Mouse (Mus musculus) splenic B cell, adult 2 months (primary cell): Measurements from ENCODE around the gene Phtf1.

Experiments
- DNase-seq: peaks from one replicate; pipeline ENCODE4 v3.0.0-alpha.2; 2011; ENCODE audit warnings: low read depth, low spot score
- H3K27me3 ChIP-seq: 2 replicates; pipeline ENCODE4 v1.6.1; 2012; ENCODE audit warnings: mild to moderate bottlenecking, low read length, moderate library complexity, mixed read lengths; ENCODE audit not compliant: control insufficient read depth, poor library complexity, insufficient read depth, severe bottlenecking
- H3K36me3 ChIP-seq: 2 replicates; pipeline ENCODE4 v1.6.1; 2012; ENCODE audit warnings: mild to moderate bottlenecking, low read length, moderate library complexity, mixed read lengths; ENCODE audit not compliant: control insufficient read depth, poor library complexity, insufficient read depth, severe bottlenecking

Gene Phtf1

DNA sequence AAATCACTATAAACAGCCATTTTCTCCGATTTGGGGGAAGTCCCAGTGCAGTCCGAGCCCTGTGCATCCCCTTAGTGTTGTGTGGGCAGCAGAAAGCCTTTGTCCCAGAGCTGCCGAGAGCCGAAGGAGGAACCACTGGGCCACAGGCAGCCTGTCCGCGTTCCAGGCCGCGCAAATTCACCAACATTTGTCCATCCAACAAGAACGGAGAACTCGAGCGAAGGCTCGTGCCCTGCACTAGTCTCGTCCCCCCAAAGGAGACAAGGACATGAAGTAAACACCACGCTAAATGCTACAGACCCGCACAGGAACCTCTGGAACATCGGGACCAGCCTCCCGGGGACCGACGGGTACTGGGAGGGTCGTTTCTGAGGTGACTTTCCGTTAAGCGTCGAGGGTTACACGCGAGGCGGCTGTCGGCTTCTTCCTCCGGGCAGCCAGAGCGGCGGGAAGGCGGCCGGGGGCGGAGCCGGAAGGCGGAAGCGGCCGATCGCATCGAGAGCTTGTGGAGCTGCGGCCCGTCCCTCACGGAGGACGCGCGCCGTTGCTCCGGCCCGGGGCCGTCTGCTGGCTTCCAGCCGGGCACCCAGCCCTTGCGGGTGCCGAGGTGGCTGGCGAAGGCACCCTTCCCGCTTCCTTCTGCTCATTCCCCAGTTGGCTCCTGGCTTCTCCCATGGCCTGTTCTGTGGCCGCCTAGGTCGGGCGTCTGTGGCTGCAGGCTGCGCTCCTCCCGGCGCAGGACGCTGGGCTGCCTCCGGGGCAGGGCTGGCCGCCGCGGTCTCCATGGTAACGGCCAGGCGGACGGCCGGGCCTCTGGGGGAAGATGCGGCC lies at the start of gene Phtf1:
Gene Phtf1, plus strand, starts transcription at position 250 of the 831 bp plus-strand sequence.
- DNase-seq, result peak; percentile 80
- peaks cover 2% of the 10 kb centered on the region; the same call in 1 of the 2 replicates for H3K36me3 ChIP-seq
- H3K27me3 ChIP-seq, result no peaks in the 10 kb centered on the region

DNA sequence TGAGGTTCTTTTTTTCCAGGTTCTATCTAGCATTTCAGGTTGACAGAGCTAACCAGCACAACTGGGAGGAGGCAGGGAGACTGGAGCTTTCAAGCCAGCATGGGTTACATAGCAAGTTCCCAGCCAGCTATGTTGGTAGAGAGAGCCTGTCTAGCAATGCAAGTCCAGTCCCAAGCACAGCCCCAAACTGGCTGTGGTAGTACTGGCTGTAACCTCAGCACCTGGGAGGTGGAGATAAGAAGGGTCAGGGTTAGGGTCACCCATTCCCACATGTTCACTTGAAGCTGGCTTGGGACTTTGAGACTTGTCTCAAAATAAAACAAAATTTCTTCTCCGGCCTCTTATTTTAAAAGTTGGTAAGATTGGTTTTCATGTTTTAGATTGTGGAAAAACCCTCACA lies 47.8 kb upstream of the Phtf1 start:
- no peaks in the 10 kb centered on the region for H3K27me3 ChIP-seq
- 0 out of 2 replicates have a peak, but pooled peaks cover 1% of the 10 kb centered on the region for H3K36me3 ChIP-seq
- DNase-seq, result no peak

DNA sequence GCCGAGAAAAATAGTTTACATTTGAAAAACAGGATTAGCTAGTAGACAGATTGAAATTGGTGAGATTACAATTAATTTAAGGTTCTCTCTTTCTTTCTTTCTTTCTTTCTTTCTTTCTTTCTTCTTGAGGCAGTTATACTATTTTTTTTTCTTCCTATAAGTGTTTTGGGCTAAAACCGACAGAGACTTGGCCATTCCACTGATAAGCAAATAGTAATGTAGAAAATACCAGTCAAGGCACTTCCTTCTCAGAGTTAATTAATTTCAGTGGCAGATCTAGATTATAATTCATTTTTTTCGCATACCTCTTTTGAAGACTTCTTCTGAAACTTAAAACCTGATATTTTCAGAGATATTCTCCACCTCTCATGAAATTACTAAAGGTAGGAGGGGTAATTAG lies 42.6 kb upstream of the Phtf1 start:
- no peak for DNase-seq
- peaks cover 2% of the 10 kb centered on the region; the same call in 1 of the 2 replicates for H3K36me3 ChIP-seq
- no peaks in the 10 kb centered on the region for H3K27me3 ChIP-seq

DNA sequence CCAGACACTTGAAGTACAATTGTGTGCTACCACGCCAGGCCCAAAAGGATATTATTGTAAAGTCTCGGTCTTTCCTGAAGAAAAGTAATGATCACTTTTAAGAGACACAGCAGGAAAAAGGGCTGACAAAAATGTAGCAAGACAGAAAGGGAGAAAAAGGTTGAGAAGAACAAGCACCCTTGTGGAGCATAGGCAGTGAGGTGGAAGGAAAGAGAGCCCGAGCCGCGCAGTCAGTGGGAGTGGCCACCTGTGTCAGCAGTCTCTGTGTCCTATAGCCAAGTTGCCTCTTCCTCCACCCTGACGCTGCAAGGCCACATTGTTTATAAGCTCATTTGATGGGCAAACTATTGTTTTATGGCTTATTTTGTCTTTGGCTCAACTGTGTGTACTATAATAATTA lies 40.4 kb upstream of the Phtf1 start:
- Histone ChIP-seq H3K27me3 (no peaks in the 10 kb centered on the region), H3K36me3 (peaks cover 2% of the 10 kb centered on the region; the same call in 1 of the 2 replicates)
- peak; percentile 59 for DNase-seq

DNA sequence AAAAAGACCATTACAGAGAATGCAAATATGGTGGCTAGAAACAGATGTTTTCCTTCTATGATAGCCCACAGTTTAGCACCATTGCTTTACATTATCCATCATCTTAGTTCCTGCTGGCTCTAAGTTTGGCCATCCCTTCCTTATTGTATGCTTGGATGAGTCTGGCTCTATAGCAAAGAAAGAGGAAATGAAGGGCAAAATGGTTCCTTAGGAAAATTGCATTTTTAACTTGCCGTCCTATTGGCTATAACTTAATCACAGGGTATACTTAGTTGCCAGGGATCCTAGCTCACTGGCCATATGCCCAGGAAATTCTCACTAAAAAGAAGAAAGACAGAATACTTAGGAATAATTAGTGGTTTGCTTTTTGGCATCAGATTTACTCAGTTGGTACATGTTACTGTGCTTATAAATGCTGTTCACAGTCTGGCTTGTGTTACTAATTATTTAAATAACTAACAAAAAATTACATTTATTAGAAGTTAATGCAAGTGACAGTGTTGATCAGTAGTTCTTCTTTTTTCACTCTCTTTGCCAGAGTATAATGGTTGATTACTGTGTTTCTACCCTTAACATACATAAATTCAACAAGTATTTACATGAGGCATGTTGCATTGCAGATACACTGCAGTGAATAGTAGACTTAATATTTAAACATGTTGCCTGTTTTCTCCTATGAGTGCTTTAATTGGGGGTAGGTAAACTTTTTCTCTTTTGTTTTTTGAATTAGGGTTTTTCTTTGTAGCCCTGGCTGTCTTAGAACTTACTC lies 22.9 kb upstream of the Phtf1 start:
- Histone ChIP-seq H3K27me3 (no peaks in the 10 kb centered on the region), H3K36me3 (no peaks in the 10 kb centered on the region)
- no peak for DNase-seq

DNA sequence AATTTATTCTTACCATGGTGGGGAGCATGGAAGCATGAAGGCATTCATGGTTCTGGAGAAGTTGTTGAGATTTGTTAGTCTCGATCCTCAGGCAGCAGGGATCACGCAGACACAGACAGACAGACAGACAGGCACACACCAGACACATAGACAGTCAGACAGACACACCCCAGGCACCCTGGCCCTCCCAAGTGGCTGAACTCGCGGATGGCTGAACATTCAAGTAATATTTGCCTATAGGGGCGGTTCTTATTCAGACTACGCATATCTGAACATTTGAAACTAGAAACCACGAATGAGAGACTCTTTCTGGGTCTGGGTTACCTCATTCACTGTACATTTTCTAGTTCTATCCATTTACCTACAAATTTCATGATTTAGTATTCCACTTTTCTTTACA lies 19.2 kb upstream of the Phtf1 start:
- Histone ChIP-seq H3K36me3 (no peaks in the 10 kb centered on the region), H3K27me3 (no peaks in the 10 kb centered on the region)
- DNase-seq, result peak; percentile 65

DNA sequence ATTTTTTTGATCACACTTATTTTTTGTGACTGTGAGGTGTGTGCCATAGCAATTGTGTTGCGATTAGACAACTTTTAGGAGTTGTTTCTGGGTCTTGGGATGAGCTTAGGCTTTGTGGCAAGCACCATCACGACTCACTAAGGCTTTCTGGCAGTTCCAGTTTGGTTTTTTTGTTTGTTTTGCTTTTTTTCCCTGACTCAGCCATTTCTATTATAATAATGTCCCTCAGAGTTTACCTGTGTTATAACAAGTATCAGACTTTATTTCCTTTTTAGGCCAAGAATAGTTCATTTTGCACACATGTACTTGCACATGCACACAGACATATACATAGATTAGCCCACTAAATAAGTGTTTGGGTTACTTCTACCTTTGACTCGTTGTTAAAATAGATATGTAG lies 7.3 kb upstream of the Phtf1 start:
- no peak for DNase-seq
- H3K27me3 ChIP-seq, result no peaks in the 10 kb centered on the region
- H3K36me3 ChIP-seq, result peaks cover 7% of the 10 kb centered on the region

DNA sequence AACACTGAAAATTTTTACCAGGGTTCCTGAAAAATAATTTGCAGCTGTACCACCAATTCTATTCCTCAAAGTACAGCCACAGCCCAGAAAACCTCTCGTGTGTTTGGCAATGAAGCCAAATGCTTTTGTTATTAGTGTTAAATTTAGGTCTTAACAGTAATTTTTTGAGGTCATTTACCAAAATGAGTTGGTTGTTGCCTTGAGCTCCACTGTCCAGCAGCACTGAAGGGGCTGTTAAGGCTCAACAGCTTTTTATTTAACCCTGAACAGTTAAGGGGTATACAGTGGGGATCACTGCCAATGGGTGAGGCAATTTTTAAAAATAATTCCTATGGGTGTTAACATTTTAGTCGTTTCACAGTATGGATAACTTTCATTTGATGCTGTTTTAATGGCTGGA lies 679 bp upstream of the Phtf1 start:
- no peak for DNase-seq
- Histone ChIP-seq H3K36me3 (peaks cover 3% of the 10 kb centered on the region; the same call in 1 of the 2 replicates), H3K27me3 (no peaks in the 10 kb centered on the region)

DNA sequence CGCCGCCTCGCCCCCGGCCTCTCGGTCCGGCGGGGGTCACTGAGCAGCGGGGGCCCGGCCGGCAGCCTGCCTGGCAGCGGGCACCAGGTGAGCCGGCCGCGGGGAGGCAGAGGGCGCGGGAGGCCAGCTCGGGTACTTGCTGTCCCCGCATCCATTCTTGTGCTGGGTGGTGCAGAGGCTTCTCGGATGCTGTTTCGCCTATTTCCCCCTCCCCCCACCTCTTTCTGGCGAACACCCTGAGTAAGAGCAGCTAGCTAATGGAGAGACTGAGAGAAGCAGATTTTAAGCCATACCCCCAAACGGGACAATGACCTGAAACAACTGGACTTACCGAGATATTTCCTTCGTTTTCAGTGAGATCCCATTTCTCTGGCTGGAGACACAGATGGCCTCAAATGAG lies 791 bp downstream of the Phtf1 start:
- Histone ChIP-seq H3K36me3 (no peaks in the 10 kb centered on the region; the same call in 1 of the 2 replicates), H3K27me3 (no peaks in the 10 kb centered on the region)
- no peak for DNase-seq

DNA sequence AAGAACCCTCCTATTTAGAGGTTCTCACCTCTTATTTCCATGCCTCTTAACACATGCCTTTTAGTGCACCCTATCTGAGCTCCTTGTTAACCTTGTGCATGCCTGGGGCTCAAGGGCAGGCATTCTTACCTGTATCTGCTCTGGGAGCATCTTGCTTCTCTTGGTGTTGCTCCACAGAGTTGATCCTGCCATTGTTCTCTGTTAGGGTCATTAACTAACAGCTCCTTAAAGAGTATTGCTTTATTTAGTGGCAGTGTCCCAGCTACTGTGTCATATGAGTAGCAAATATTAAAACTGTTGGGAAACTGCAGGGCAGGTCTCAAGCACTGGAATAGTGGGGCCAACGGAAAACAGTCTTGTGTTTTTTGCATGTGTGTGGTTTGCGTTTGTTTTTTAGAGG lies 3.2 kb downstream of the Phtf1 start:
- no peak for DNase-seq
- no peaks in the 10 kb centered on the region for H3K36me3 ChIP-seq
- no peaks in the 10 kb centered on the region for H3K27me3 ChIP-seq

DNA sequence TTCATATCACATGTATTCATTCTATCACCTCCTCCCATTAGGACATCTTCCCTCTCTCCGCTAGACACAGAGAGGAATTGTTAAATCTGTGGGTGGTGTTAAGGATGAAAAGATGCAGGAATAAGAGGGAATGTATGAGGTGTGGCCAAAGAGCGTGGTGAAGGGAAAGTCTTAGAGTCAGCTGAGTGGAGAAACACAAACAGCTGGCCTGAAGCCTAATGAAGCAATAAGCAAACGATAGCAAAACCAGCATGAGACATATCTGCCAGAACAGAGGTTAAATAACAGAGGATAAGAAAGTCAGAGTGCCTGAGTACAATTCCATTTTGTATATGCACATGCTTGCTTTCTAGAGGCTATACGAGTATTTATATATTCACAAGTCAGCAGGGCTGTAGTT lies 16.6 kb downstream of the Phtf1 start:
- Histone ChIP-seq H3K27me3 (no peaks in the 10 kb centered on the region), H3K36me3 (peaks cover 8% of the 10 kb centered on the region)
- no peak for DNase-seq

DNA sequence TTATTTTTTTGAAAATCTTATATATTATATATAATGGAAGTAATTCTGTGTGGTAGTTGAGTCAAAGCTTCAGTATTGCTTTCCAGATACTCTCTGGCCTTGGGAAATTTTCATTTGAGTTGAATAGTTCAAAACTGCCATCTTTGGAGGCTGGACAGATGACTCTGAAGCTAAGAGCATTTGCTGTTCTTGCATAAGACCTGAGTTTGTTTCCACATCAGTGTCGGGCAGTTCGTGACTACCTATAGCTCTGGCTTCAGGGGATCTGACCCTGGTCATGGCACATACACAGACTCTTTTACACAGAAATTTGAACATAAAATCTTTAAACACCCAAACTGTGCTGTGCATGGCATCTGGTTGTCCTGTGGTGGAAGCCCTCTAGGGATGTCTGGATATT lies 17.3 kb downstream of the Phtf1 start:
- no peak for DNase-seq
- no peaks in the 10 kb centered on the region for H3K27me3 ChIP-seq
- peaks cover 10% of the 10 kb centered on the region for H3K36me3 ChIP-seq

DNA sequence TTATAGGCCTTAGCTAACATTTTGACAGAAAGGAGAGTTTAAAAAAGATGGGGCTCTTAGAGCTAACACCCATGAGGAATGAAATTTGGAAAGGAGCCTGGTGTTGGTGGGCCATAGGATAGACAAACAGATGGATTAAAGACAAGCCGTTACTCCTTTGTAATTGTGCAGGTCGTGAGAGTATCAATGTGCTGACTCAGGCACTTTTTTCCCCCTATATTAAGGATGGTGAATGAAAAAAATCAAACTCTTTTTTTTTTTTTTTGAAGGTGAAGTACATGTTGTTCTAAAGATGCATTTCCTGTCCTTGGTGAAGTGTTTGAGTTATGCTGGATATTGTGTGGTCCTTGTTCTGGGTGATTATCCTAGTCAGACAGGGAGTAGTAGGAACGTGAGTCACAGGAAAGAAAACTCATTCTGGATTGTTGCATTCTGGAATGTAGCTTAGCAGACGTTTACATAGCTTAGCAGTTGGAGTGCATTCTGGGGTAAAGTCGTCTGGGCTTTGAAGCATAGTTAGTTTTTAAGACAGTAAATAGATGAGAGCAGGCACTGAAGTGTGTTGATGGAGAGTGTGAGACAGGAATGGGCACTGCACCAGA lies 20.0 kb downstream of the Phtf1 start:
- H3K36me3 ChIP-seq, result peaks cover 10% of the 10 kb centered on the region
- no peaks in the 10 kb centered on the region for H3K27me3 ChIP-seq
- no peak for DNase-seq

DNA sequence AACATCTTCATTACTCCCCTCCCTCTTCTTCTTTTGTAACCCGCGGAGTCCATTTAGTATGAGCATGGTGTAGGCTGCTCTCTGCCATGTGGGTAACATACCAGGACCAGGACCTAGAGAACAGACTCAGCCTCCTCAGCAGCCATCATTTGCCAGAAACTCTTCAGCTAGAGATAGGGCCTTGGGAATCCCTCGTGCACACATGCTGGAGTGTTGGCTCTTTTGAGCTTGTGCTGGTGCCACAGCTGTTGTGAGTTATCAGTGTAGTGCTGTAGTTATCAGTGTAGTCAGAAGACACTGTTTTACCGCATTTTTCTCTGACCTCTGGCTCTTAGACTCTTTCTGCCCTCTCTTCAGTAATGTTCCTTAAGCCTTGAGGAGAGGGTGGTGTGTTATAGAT lies 21.4 kb downstream of the Phtf1 start:
- DNase-seq, result no peak
- Histone ChIP-seq H3K36me3 (peaks cover 5% of the 10 kb centered on the region), H3K27me3 (no peaks in the 10 kb centered on the region)

DNA sequence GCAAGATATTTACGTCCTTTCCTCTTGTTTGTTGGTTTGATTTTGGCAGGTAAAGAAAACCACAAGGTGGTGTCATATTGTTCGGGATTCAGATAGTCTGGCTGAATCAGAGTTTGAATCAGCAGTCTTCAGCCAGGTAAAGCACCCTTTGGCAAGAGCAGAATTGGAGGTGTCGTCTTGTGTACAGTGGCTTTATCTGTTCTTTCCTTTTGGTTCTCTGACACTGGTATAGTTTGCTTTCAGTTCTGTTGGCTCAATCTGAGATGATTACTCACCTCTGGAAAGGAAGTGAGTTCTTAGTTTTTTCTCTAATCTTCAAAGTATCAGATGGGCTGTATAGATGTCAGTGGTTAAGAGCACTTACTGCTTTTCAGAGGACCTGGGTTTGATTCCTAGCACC lies 23.4 kb downstream of the Phtf1 start:
- H3K27me3 ChIP-seq, result no peaks in the 10 kb centered on the region
- H3K36me3 ChIP-seq, result peaks cover 4% of the 10 kb centered on the region
- no peak for DNase-seq
